Mouse (Mus musculus) erythroblast, embryonic 14.5 days (primary cell): Measurements from ENCODE around the gene Dmp1. TPM values are rescaled to one million over a fixed set of nuclear protein-coding genes. Genes with fewer than 3 reads are reported as not detected.

Source experiments
- H3K27me3 ChIP-seq: 2 replicates; pipeline ENCODE4 v1.6.1; 2012; ENCODE audit warnings: inconsistent platforms; ENCODE audit not compliant: control insufficient read depth
- H3K36me3 ChIP-seq: 2 replicates; pipeline ENCODE4 v1.6.1; 2012; ENCODE audit warnings: mild to moderate bottlenecking, inconsistent platforms; ENCODE audit not compliant: control insufficient read depth
- H3K4me1 ChIP-seq: 2 replicates; pipeline ENCODE4 v1.6.1; 2012; ENCODE audit warnings: inconsistent platforms; ENCODE audit not compliant: control insufficient read depth
- H3K4me3 ChIP-seq: replicated peaks from 2 replicates; pipeline ENCODE3; 2012; ENCODE audit warnings: moderate library complexity, mild to moderate bottlenecking, inconsistent platforms
- H3K9me3 ChIP-seq: 2 replicates; pipeline ENCODE4 v1.6.1; 2012; ENCODE audit warnings: low read length, inconsistent platforms, mixed read lengths; ENCODE audit not compliant: control insufficient read depth
- GATA1 ChIP-seq: IDR thresholded peaks from 2 replicates; pipeline ENCODE4 v1.6.1; 2012; ENCODE audit warnings: low read length, inconsistent platforms, mixed read lengths
- TAL1 ChIP-seq: IDR thresholded peaks from 3 replicates; pipeline ENCODE4 v1.6.1; 2012; ENCODE audit warnings: low read length, inconsistent platforms, mixed read lengths
- polyA plus RNA-seq: library from polyadenylated mRNA; stranded (reverse); fragments of >175 nt; gene quantifications from 2 replicates; pipeline ENCODE4 v1.2.3, GENCODE M21; 2012

Gene Dmp1
- polyA plus RNA-seq = not detected in 2 replicates

GRCm38 (mm10) chr5:104202351-104202750, at the start of gene Dmp1:
Dmp1 (plus strand) TSS chr5:104202613.
- H3K4me3 ChIP-seq = no peak within 1 kb of the TSS
- H3K9me3 ChIP-seq = peaks cover 6% of the 10 kb centered on the region; the same call in 1 of the 2 replicates
- TF ChIP-seq GATA1 (no peak), TAL1 (no peak)
- no peaks in the 10 kb centered on the region for H3K4me1 ChIP-seq
- no peaks in the 10 kb centered on the region for H3K27me3 ChIP-seq
- no peaks in the 10 kb centered on the region for H3K36me3 ChIP-seq

DNA sequence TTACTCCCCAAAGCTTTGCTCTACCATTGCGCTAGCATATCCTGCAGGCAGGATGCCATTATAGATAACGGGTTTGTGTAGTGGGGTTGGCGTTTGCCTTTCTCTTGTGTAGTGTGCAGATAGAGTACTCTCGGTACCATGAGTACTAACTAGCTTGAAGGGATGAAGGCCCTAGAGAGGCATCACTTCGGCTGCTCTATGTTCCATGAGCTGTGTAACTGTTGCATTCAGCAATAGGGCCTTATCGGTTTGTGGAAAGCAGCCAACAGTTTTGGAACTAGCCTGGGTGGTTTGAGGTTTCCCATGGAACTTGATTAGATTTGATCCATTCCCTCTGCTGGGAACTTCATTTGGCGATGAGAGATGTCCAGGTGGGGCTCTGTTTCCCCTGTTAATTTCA, 44.7 kb upstream of the Dmp1 start:
- H3K36me3 ChIP-seq = no peaks in the 10 kb centered on the region
- TF ChIP-seq TAL1 (no peak), GATA1 (no peak)
- H3K27me3 ChIP-seq = no peaks in the 10 kb centered on the region
- no peak overlapping the region for H3K4me3 ChIP-seq
- H3K9me3 ChIP-seq = no peaks in the 10 kb centered on the region
- H3K4me1 ChIP-seq = no peaks in the 10 kb centered on the region

GRCm38 (mm10) chr5:104158332-104159052, 43.9 kb upstream of the Dmp1 start:
- H3K4me3 ChIP-seq = no peak overlapping the region
- no peaks in the 10 kb centered on the region for H3K27me3 ChIP-seq
- TF ChIP-seq TAL1 (no peak), GATA1 (no peak)
- H3K36me3 ChIP-seq = no peaks in the 10 kb centered on the region
- H3K9me3 ChIP-seq = no peaks in the 10 kb centered on the region
- H3K4me1 ChIP-seq = no peaks in the 10 kb centered on the region

DNA sequence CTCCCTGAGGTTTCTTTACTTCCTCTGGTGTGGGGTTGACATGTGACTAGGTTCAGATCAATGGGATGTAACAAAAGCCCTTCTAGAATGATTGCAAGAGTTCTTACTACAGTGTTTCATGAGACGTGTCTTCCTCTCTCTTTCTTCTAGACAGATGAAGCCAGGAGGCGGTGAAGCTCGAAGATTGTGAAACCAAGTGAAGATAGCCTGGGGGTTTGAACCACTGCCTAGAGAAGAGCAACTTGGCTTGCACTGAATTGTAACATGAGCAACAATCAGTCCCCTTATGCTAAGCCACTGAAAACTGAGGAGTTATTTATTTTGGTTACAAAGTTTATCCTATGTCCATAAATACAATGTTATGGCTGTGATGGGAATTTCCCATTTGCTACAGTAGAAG, 41.8 kb upstream of the Dmp1 start:
- Histone ChIP-seq H3K4me3 (no peak overlapping the region), H3K4me1 (no peaks in the 10 kb centered on the region), H3K36me3 (no peaks in the 10 kb centered on the region), H3K27me3 (no peaks in the 10 kb centered on the region), H3K9me3 (no peaks in the 10 kb centered on the region)
- no peak for TF ChIP-seq GATA1
- TF ChIP-seq TAL1 = no peak

- Histone ChIP-seq H3K4me3 (no peak overlapping the region), H3K36me3 (no peaks in the 10 kb centered on the region), H3K9me3 (no peaks in the 10 kb centered on the region), H3K4me1 (no peaks in the 10 kb centered on the region), H3K27me3 (no peaks in the 10 kb centered on the region)
- TF ChIP-seq TAL1 (no peak), GATA1 (no peak)
Observed at GRCm38 (mm10) chr5:104161390-104161789, 41.0 kb upstream of the Dmp1 start.

GRCm38 (mm10) chr5:104163536-104163935, 38.9 kb upstream of the Dmp1 start:
- no peaks in the 10 kb centered on the region for H3K9me3 ChIP-seq
- H3K4me3 ChIP-seq = no peak overlapping the region
- H3K36me3 ChIP-seq = no peaks in the 10 kb centered on the region
- no peak for TF ChIP-seq GATA1
- TF ChIP-seq TAL1 = no peak
- H3K27me3 ChIP-seq = no peaks in the 10 kb centered on the region
- H3K4me1 ChIP-seq = no peaks in the 10 kb centered on the region

DNA sequence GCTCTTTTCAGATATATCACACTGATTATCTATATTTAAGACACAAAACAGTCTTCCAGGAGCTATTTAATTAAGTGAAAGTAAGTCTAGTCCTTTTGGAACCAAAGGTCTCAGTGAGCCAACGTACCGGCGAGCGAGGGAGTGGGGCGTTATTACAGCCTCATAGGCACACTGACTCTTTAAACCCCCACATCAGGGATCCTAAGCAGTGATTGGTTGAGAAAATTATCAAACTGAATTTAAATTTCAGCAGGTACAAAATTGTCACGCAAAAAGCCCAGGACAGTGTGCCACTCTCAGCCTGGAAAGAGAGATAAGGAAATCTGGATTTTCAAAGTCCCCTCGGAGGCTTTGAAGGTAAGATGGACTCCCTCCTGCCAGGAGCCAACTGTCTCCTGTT, 32.0 kb upstream of the Dmp1 start, which contains the start of gene Dspp:
Gene Dspp, plus strand, starts transcription at position 301 of the 400 bp plus-strand sequence.
- no peaks in the 10 kb centered on the region for H3K4me1 ChIP-seq
- H3K36me3 ChIP-seq = no peaks in the 10 kb centered on the region
- peaks cover 5% of the 10 kb centered on the region for H3K9me3 ChIP-seq
- H3K4me3 ChIP-seq = no peak within 1 kb of the TSS
- H3K27me3 ChIP-seq = no peaks in the 10 kb centered on the region
- no peak for TF ChIP-seq TAL1
- TF ChIP-seq GATA1 = no peak

DNA sequence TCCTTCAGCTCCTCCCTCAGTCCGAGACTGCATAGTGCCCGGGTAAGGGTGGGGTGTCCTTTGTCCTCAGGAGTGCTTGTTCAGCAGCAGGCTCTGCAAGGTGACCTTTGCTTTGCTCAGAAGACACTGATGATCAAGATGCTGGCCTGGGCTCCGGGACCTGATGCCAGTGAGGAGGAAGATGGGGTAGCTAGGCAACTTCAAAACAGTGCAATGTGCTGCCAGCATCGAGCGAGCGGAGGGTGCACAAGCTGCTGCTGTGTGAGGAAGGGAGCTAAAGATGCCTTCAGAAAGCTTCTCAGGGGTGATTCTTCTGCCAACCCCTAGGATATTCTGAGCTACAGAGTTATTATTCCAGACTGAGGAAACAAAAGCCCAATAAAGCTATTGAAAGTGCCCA, 29.3 kb upstream of the Dmp1 start:
- Histone ChIP-seq H3K9me3 (peaks cover 26% of the 10 kb centered on the region), H3K4me3 (no peak overlapping the region), H3K27me3 (no peaks in the 10 kb centered on the region), H3K36me3 (no peaks in the 10 kb centered on the region), H3K4me1 (no peaks in the 10 kb centered on the region)
- TF ChIP-seq GATA1 (no peak), TAL1 (no peak)

DNA sequence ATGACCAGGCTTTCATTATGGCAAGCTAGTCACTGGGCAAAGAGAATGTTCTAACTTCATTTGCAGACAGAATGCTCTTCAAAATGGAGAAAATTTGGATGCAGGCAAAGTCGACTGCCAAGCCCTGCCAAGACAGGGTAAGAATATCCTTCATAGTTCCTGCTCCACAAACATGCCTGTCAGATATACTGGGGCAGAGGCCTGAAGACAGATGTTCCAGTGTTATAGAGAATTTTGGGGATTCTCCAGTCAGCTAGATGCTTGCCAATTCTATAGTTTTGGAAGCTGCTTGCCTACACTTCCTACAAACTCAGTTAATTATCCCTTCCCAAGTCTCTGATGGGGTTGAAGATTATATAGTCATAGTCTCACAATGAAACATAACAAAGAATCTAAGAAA, 18.7 kb upstream of the Dmp1 start:
- peaks cover 27% of the 10 kb centered on the region for H3K9me3 ChIP-seq
- H3K27me3 ChIP-seq = no peaks in the 10 kb centered on the region
- H3K36me3 ChIP-seq = no peaks in the 10 kb centered on the region
- no peak overlapping the region for H3K4me3 ChIP-seq
- no peaks in the 10 kb centered on the region for H3K4me1 ChIP-seq
- TF ChIP-seq GATA1 (no peak), TAL1 (no peak)

DNA sequence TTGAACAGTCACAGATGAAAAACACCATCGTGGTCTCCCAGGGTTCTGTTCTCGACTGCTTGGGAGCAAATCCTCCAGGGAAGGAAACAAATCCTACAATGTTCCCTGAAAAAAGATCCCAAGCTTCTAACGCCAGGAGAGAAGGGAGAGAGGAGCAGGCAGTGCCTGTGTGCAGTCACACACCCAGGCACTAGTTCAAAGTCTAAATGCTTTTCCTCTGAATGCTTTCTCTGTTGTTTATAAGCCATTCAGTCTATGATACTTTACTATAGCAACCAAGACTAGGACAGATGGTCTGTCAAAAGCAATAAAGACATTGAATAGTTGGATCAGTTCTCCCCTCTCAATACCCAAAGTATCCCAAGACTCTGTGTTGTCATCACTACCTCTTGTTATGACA, 15.1 kb upstream of the Dmp1 start:
- H3K36me3 ChIP-seq = no peaks in the 10 kb centered on the region
- no peaks in the 10 kb centered on the region for H3K27me3 ChIP-seq
- TF ChIP-seq GATA1 (no peak), TAL1 (no peak)
- H3K4me1 ChIP-seq = no peaks in the 10 kb centered on the region
- H3K4me3 ChIP-seq = no peak overlapping the region
- H3K9me3 ChIP-seq = peaks cover 12% of the 10 kb centered on the region
